Mouse (Mus musculus) CD4-positive helper T cell, adult 2 months (primary cell): Measurements from ENCODE around the gene Gm5108.

ENCODE experiments used
- DNase-seq: peaks from one replicate; pipeline ENCODE4 v3.0.0-alpha.2; 2012; ENCODE audit warnings: low read depth, missing footprints, low spot score

The Gm5108 gene

DNA sequence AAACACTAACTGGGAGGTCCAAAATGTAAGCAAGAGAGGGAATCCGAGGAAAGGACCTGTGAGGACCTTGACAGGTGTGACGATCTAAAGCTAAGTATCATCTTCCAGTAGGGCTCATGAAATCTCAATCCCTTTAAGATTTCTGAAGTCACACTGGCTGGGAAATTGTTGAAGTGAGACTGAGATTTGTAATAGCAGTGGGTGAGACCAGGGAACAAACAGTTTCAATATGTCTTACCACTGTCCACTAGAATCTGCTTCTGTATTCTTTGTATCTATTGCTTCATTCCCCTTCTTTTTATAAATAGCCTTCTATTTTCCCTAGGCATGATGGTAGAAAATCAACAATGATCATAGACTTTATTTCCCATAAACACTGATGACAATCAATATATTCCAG lies 79.4 kb downstream of the Gm5108 start:
- no peak for DNase-seq
